Mouse (Mus musculus) ES-E14 (cell line): ENCODE data around the gene Ccdc122. TPM values are rescaled to one million over a fixed set of nuclear protein-coding genes. Genes with fewer than 3 reads are reported as not detected.
A peak's percentile ranks its signal among the peaks of the same experiment; 100 is the strongest.

Experiments
- DNase-seq: peaks from one replicate; pipeline ENCODE4 v3.0.0-alpha.2; 2013; ENCODE audit warnings: low read depth, low spot score
- H3K27ac ChIP-seq: 2 replicates; pipeline ENCODE4 v1.5.1; 2012; ENCODE audit warnings: low read depth, mild to moderate bottlenecking, low read length, moderate library complexity, mixed read lengths; ENCODE audit not compliant: poor library complexity, insufficient read depth, severe bottlenecking
- H3K36me3 ChIP-seq: 2 replicates; pipeline ENCODE4 v1.6.1; 2012; ENCODE audit warnings: mild to moderate bottlenecking, low read length, moderate library complexity, mixed read lengths; ENCODE audit not compliant: control insufficient read depth, poor library complexity, insufficient read depth, severe bottlenecking
- H3K4me1 ChIP-seq, 2 experiments: fragments of 150-350 bp in 1 of 2; sonication (generic) in 1 of 2; 2 replicates each; pipeline ENCODE4 v1.6.1; 2012; ENCODE audit warnings: low read length in 2 of 2, mild to moderate bottlenecking in 1 of 2, mixed read lengths in 1 of 2; ENCODE audit not compliant: control insufficient read depth in 2 of 2, insufficient read depth in 2 of 2, poor library complexity in 1 of 2
- H3K4me3 ChIP-seq, 2 experiments: fragments of 150-350 bp in 1 of 2; sonication (generic) in 1 of 2; 2 replicates each; pipeline ENCODE4 v1.5.1; 2012; ENCODE audit warnings: low read length in 2 of 2, low read depth in 1 of 2, mild to moderate bottlenecking in 1 of 2, mixed read lengths in 1 of 2; ENCODE audit not compliant: insufficient read depth in 1 of 2, poor library complexity in 1 of 2, severe bottlenecking in 1 of 2
- H3K9ac ChIP-seq: 2 replicates; pipeline ENCODE4 v1.6.1; 2012; ENCODE audit warnings: low read depth, mild to moderate bottlenecking, low read length, mixed read lengths; ENCODE audit not compliant: poor library complexity, insufficient read depth, severe bottlenecking
- H3K9me3 ChIP-seq: fragments of 150-350 bp; sonication (generic); 2 replicates; pipeline ENCODE4 v1.6.1; 2012; ENCODE audit warnings: low read depth, mild to moderate bottlenecking, low read length; ENCODE audit not compliant: control insufficient read depth, insufficient read depth
- CHD2 ChIP-seq: IDR thresholded peaks from 2 replicates; pipeline ENCODE4 v1.6.1; 2014; ENCODE audit warnings: mild to moderate bottlenecking, low read depth, low read length, inconsistent platforms
- HCFC1 ChIP-seq: IDR thresholded peaks from 2 replicates; pipeline ENCODE4 v1.6.1; 2012; ENCODE audit warnings: low read length, inconsistent platforms, borderline replicate concordance; ENCODE audit not compliant: insufficient read depth
- MAFK ChIP-seq: IDR thresholded peaks from 2 replicates; pipeline ENCODE4 v1.6.1; 2014; ENCODE audit warnings: mild to moderate bottlenecking, low read depth, low read length, inconsistent platforms; ENCODE audit not compliant: insufficient read depth
- ZC3H11A ChIP-seq: IDR thresholded peaks from 2 replicates; pipeline ENCODE4 v1.6.1; 2012; ENCODE audit warnings: low read depth, mild to moderate bottlenecking, inconsistent platforms, low read length, borderline replicate concordance
- ZNF384 ChIP-seq: IDR thresholded peaks from 2 replicates; pipeline ENCODE4 v1.6.1; 2012; ENCODE audit warnings: low read depth, low read length, inconsistent platforms
- in situ Hi-C, 2 experiments: fragments of 600-800 bp; cut with MboI; formaldehyde crosslinking; loops; one replicate each; pipeline ENCODE4 v1.15.1; 2025; ENCODE audit warnings: low sequenced_read_pairs in 2 of 2, inconsistent platforms in 1 of 2; ENCODE audit not compliant: unreplicated experiment in 2 of 2
- total RNA-seq: library from RNA; depleted of rRNA; stranded (reverse); fragments of 300-350 nt; gene quantifications from 2 replicates; pipeline ENCODE4 v1.2.3, GENCODE M21; 2012

Ccdc122 gene
- total RNA-seq, 1 experiment = 1.5 TPM

DNA sequence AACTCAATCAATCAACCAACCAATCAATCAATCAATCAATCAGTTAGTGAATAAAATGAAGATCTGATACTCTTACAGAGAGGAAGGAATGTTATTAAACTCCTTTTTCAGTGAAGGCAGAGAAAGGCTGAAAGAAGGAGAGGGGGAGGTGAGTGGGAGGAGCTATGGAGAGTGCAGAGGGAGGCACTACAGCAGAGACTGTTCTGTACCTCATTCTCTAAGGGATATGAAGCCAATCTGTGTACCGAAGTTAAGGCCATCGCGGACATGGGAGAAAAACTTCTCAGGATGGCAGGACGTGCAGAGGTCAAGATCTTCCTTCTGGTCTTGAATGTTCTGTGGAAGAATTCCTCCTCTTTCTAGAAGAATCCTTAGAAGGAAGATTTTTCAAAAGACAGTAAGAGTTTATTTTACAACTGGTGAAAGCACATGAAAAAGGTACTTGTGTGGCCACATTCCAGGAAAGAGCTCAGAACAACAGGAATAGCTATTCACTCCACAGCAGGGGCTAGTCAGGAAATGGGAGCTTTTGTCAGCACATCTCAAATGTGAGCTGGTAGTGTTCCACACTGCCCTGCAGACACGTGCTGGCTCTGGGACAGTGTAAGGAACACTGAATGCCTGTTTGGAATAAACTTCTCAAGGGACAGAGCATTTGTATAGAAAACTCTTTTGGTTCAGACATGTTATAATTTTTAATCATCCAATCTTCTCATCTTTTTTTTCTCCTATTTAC lies 7.1 kb upstream of the Ccdc122 start:
- Histone ChIP-seq H3K4me3 (no peak overlapping the region), H3K36me3 (no peaks in the 10 kb centered on the region), H3K9ac (no peak overlapping the region), H3K4me1 (peaks cover 2 to 3% of the 10 kb centered on the region in 2 experiments; a peak in 2 of 4 replicates), H3K9me3 (no peaks in the 10 kb centered on the region), H3K27ac (peak overlapping the region; percentile 52; the same call in 1 of the 2 replicates)
- no peak for DNase-seq
- TF ChIP-seq HCFC1 = no peak
- TF ChIP-seq ZNF384 = no peak
- TF ChIP-seq ZC3H11A = no peak
- TF ChIP-seq MAFK = no peak
- TF ChIP-seq CHD2 = no peak
- in situ Hi-C loops = no loop called here

DNA sequence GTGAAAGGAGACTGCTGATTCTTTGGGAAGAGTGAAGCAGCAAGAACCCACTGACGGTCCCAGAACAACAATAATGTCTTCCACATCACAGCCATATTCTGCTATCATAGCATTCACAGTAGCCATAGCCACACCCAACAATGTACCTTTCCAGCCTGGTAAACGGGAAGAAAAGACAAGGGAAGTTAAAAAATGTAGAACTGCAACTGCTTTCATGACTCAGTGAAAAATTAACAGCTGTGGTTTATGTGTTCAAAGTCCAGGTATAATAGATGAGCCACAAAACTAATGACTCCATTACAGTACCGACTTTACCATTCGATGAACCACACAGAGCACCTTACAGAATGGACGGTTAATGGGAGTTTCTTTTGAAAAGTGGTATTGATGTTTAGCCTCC lies 5.8 kb upstream of the Ccdc122 start:
- no peak overlapping the region for H3K4me3 ChIP-seq
- DNase-seq = no peak
- H3K27ac ChIP-seq = no peak overlapping the region
- no peak for TF ChIP-seq MAFK
- TF ChIP-seq ZNF384 = no peak
- TF ChIP-seq ZC3H11A = no peak
- no peak for TF ChIP-seq CHD2
- no peak for TF ChIP-seq HCFC1
- in situ Hi-C loops = no loop called here
- peaks cover 2 to 3% of the 10 kb centered on the region in 2 experiments; a peak in 2 of 4 replicates for H3K4me1 ChIP-seq
- H3K9ac ChIP-seq = no peak overlapping the region
- no peaks in the 10 kb centered on the region for H3K36me3 ChIP-seq
- no peaks in the 10 kb centered on the region for H3K9me3 ChIP-seq

DNA sequence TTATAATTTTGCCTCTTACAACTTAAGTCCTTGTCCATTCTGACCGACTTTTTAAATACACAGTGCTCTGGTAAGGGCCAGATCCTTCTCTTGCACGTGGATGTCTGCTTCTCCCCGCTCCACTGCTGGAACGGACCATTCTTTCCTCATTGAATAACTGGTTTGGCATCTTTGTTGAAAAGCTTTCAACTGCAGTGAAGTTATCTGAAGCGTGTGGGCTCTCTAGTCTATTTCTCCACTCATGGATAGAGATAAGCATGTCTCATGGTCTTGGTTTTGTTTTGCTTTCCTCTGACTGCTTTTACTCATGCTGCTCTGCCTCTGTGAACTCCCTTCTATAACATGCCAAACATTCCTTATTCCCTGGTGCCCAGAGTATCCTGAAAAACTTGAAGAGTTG lies 4.1 kb upstream of the Ccdc122 start:
- in situ Hi-C loops = no loop called here
- Histone ChIP-seq H3K9ac (no peak overlapping the region), H3K36me3 (no peaks in the 10 kb centered on the region), H3K4me1 (peaks cover 2 to 3% of the 10 kb centered on the region in 2 experiments; a peak in 2 of 4 replicates), H3K27ac (no peak overlapping the region), H3K9me3 (no peaks in the 10 kb centered on the region), H3K4me3 (no peak overlapping the region)
- DNase-seq = no peak
- TF ChIP-seq MAFK = no peak
- TF ChIP-seq ZNF384 = no peak
- no peak for TF ChIP-seq CHD2
- no peak for TF ChIP-seq HCFC1
- TF ChIP-seq ZC3H11A = no peak

DNA sequence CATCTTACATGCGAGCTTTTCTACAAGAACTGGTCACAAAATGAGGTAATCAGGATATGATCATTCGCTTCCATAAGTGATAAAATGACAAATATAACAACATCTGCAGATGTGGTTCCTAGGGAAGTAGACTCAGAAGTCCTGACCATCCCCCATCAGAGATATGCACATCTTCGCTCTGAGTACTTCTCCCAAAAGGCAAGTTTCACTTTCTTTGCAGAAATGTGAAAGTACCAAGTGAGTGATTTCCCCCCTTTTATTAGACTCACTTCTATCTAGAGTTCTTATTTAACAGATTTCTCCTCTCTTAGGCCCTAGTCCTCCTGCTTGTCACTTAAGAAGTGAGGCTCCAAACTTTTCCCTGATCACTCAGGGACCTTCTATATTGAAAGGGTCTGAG lies 3.2 kb upstream of the Ccdc122 start:
- Histone ChIP-seq H3K27ac (no peak overlapping the region), H3K4me3 (no peak overlapping the region), H3K4me1 (peaks cover 2 to 3% of the 10 kb centered on the region in 2 experiments; a peak in 2 of 4 replicates), H3K9ac (no peak overlapping the region), H3K36me3 (no peaks in the 10 kb centered on the region), H3K9me3 (no peaks in the 10 kb centered on the region)
- no peak for TF ChIP-seq HCFC1
- TF ChIP-seq ZNF384 = no peak
- TF ChIP-seq CHD2 = no peak
- no peak for TF ChIP-seq ZC3H11A
- TF ChIP-seq MAFK = no peak
- in situ Hi-C loops = no loop called here
- no peak for DNase-seq
